Mouse (Mus musculus) MEL (cell line): ENCODE data around the gene Npsr1.

Experiments
- ELF1 ChIP-seq: IDR thresholded peaks from 2 replicates; pipeline ENCODE4 v1.6.1; 2014; ENCODE audit warnings: low read depth, mild to moderate bottlenecking, inconsistent platforms, low read length, improper control_type of control experiment, moderate library complexity
- POLR2A ChIP-seq, 2 experiments: IDR thresholded peaks; 2 replicates each; pipeline ENCODE4 v1.6.1; 2011 to 2012; ENCODE audit warnings: low read length in 2 of 2, mild to moderate bottlenecking in 2 of 2, control low read depth in 1 of 2, improper control_type of control experiment in 1 of 2, low read depth in 1 of 2, moderate library complexity in 1 of 2; ENCODE audit not compliant: control insufficient read depth in 1 of 2, insufficient read depth in 1 of 2, poor library complexity in 1 of 2
- SIN3A ChIP-seq: IDR thresholded peaks from 2 replicates; pipeline ENCODE4 v1.6.1; 2012; ENCODE audit warnings: low read length, improper control_type of control experiment, inconsistent platforms

- no peak for TF ChIP-seq SIN3A
- no peak for TF ChIP-seq ELF1
- no peak for TF ChIP-seq POLR2A (IDR thresholded peaks at IDR 0.05; ENCODE audit: control insufficient read depth in 1 of 2, insufficient read depth in 1 of 2, low read depth in 1 of 2, low read length in 2 of 2, poor library complexity in 1 of 2)
Observed at GRCm38 (mm10) chr9:24291385-24291784, 193.6 kb downstream of the Npsr1 start.
